Mouse (Mus musculus) embryonic facial prominence, embryonic 11.5 days (tissue): Measurements from ENCODE around the gene Zc3h18. TPM values are rescaled to one million over a fixed set of nuclear protein-coding genes. Genes with fewer than 3 reads are reported as not detected.

Experiments
- ATAC-seq: fragments of 200-750 bp; cut with Nextera tagmentation; replicated peaks from 2 replicates; pipeline ENCODE4 v1.8.0; 2017; ENCODE audit warnings: low read depth; ENCODE audit not compliant: insufficient number of reproducible peaks, low FRiP score, low TSS enrichment
- DNase-seq: peaks from one replicate; pipeline ENCODE4 v3.0.0-alpha.2; 2015; ENCODE audit warnings: low spot score
- H3K27ac ChIP-seq: fragments of 300-500 bp; sonication (generic); replicated peaks from 2 replicates; pipeline ENCODE4 v1.5.1; 2014; ENCODE audit warnings: mild to moderate bottlenecking, low read depth, low read length, control low read depth
- H3K27me3 ChIP-seq: fragments of 300-500 bp; sonication (generic); 2 replicates; pipeline ENCODE4 v1.6.1; 2014; ENCODE audit warnings: mild to moderate bottlenecking, low read length, moderate library complexity, mixed read lengths; ENCODE audit not compliant: control insufficient read depth, insufficient read depth
- H3K36me3 ChIP-seq: fragments of 300-500 bp; sonication (generic); replicated peaks from 2 replicates; pipeline ENCODE4 v1.6.1; 2014; ENCODE audit warnings: low read depth, mild to moderate bottlenecking, low read length, moderate library complexity, mixed read lengths; ENCODE audit not compliant: control insufficient read depth, insufficient read depth
- H3K4me1 ChIP-seq: fragments of 300-500 bp; sonication (generic); 2 replicates; pipeline ENCODE4 v1.6.1; 2014; ENCODE audit warnings: low read length, mixed read lengths; ENCODE audit not compliant: control insufficient read depth, insufficient read depth
- H3K4me2 ChIP-seq: fragments of 300-500 bp; sonication (generic); 2 replicates; pipeline ENCODE4 v1.6.1; 2014; ENCODE audit warnings: low read depth, mild to moderate bottlenecking, control low read depth, low read length, moderate library complexity
- H3K4me3 ChIP-seq: fragments of 300-500 bp; sonication (generic); 2 replicates; pipeline ENCODE4 v1.5.1; 2014; ENCODE audit warnings: low read depth, low read length, control low read depth
- H3K9ac ChIP-seq: fragments of 300-500 bp; sonication (generic); replicated peaks from 2 replicates; pipeline ENCODE4 v1.6.1; 2014; ENCODE audit warnings: mild to moderate bottlenecking, control low read depth, low read length
- H3K9me3 ChIP-seq: fragments of 300-500 bp; sonication (generic); replicated peaks from 2 replicates; pipeline ENCODE4 v1.6.1; 2016; ENCODE audit warnings: mild to moderate bottlenecking, low read length, inconsistent platforms, mixed read lengths; ENCODE audit not compliant: control insufficient read depth
- WGBS: fragments of 180-500 bp; shearing (Covaris S2); extraction: QIAGEN DNeasy Blood & Tissue Kit; methylation state at CpG from one replicate; pipeline ENCODE4 v1.1.7; 2014; 5-methylcytosine and 5-hydroxymethylcytosine counted together
- polyA plus RNA-seq: library from polyadenylated mRNA; unstranded; fragments of >200 nt; fragmentation: Nextera tagmentation; extraction: Ambion mirVana; gene quantifications from 2 replicates; pipeline ENCODE4 v1.2.1, GENCODE M21; 2014

The Zc3h18 gene
- polyA plus RNA-seq, 1 experiment from 2014 or later, result 40.1 TPM

DNA sequence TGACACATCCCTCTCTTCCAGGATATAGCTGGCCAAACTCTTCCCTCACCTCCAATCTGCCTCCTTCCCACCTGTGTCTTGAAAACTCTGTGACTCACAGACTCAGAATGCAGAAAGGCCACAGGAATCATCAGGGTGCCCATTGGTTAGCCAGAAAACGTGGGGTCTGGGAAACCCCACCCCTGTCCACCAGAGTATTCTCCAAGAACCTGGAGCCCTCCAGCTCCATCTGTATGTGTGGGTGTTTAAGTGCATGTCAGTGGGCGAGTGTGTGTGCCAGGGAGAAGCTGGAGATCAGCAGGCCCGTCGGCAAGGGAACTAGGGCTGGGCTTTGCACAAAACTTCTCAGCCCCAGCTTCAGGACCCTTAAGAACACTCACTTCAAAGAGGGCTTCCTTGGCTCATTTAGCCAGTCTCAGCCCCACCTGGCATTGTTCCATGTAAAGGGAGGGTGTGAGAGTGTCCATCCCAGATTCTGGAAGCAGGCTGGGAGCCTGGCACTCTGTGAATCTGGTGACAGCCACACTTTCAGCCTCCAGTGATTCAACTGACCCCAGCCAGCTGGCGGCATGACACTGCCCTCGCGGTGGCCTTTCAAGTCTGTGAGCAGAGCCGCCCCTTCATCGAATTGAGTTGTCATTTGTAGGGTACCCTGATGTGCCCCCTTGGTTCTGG, 43.6 kb downstream of the Zc3h18 start:
- H3K36me3 ChIP-seq, result peaks cover 3% of the 10 kb centered on the region
- no peak overlapping the region for H3K9ac ChIP-seq
- no peak overlapping the region for H3K27ac ChIP-seq
- WGBS, result 70% methylated on average over 9 of the region's 9 CpGs
- H3K27me3 ChIP-seq, result no peaks in the 10 kb centered on the region
- H3K9me3 ChIP-seq, result no peaks in the 10 kb centered on the region
- DNase-seq (no peak), ATAC-seq (no peak)
- no peak overlapping the region for H3K4me3 ChIP-seq
- H3K4me2 ChIP-seq, result no peak overlapping the region
- H3K4me1 ChIP-seq, result no peaks in the 10 kb centered on the region

DNA sequence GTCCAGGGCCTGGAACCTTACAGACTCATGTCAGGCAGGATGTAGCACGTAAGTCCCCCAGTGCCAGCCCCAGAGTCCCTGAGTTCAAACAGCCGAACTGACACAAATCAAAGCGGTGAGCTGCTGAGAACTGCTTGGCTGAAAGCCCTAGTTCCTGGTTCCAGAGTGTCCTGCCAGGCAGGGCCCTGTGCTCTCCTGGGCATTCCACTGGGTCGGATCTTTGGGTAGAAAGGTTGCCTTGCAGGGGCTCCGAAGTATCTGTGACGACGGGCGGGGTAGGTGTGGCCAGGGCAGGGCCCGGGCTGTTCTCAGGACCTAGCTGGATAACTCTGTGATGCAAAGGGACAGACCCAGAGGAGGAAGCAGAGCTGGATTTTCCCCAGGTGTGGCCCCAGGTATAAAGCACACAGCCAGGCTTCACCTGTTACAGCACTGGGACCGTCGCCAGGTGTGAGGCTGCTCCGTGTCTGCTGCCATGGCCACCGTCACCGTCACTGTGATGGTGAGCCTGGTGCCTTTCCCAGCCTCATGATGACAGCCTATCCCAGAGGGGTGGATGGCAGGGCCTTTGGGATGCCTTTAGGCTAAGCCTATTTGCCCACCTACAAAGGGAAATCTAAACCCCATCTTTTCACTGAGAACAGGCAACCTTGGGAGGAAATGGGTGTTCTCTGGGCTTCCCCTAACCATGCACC, 45.1 kb downstream of the Zc3h18 start, which contains the start of gene Il17c:
Gene Il17c (plus strand): TSS at position 645 of the 695 bp plus-strand sequence.
- DNase-seq (no peak), ATAC-seq (no peak)
- no peak within 1 kb of the TSS for H3K4me2 ChIP-seq
- H3K27ac ChIP-seq, result no peak within 1 kb of the TSS
- WGBS, result 84% methylated on average over 14 of the region's 14 CpGs
- no peaks in the 10 kb centered on the region for H3K9me3 ChIP-seq
- H3K36me3 ChIP-seq, result peaks cover 2% of the 10 kb centered on the region
- H3K27me3 ChIP-seq, result no peaks in the 10 kb centered on the region
- H3K4me3 ChIP-seq, result no peak within 1 kb of the TSS
- no peaks in the 10 kb centered on the region for H3K4me1 ChIP-seq
- H3K9ac ChIP-seq, result no peak within 1 kb of the TSS

DNA sequence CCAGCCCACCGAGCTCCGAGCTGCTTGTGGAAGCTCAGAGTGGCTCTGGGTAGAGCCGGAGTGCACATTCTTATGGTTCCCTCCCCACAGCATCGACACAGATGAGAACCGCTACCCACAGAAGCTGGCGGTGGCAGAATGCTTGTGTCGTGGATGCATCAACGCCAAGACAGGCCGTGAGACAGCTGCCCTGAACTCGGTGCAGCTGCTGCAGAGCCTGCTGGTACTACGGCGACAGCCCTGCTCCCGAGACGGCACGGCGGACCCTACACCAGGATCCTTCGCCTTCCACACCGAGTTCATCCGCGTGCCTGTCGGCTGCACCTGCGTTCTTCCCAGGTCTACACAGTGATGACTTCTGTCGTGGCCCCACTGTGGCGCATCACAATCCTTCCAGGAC, 46.8 kb downstream of the Zc3h18 start:
- H3K9me3 ChIP-seq, result no peaks in the 10 kb centered on the region
- 90% methylated on average over 24 of the region's 24 CpGs for WGBS
- H3K27me3 ChIP-seq, result no peaks in the 10 kb centered on the region
- peaks cover 2% of the 10 kb centered on the region; the same call in 1 of the 2 replicates for H3K36me3 ChIP-seq
- no peak overlapping the region for H3K9ac ChIP-seq
- H3K4me1 ChIP-seq, result no peaks in the 10 kb centered on the region
- no peak overlapping the region for H3K27ac ChIP-seq
- no peak overlapping the region for H3K4me3 ChIP-seq
- ATAC-seq, result no peak
- no peak overlapping the region for H3K4me2 ChIP-seq
- DNase-seq, result no peak

DNA sequence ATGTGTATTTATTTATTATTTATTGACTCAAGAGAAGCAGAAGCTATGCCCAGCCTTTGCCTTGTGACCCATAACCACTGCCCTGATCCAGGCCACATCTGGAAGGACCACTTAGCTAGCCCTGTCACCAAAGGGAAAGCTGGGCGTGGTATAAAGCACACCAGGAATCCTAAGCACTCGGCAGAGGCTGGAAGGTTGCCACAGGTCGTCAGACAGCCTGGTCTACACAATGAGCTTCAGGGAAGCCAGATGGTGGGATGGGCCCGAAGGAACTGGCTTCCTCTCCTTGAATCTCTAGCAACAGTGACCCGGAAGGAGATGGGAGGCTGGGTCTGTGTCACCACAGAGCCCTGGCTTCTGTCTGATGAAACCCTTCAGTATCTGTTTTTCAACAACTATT, 47.2 kb downstream of the Zc3h18 start:
- H3K9me3 ChIP-seq, result no peaks in the 10 kb centered on the region
- ATAC-seq (no peak), DNase-seq (no peak)
- H3K4me2 ChIP-seq, result no peak overlapping the region
- H3K36me3 ChIP-seq, result peaks cover 2% of the 10 kb centered on the region; the same call in 1 of the 2 replicates
- no peak overlapping the region for H3K9ac ChIP-seq
- no peaks in the 10 kb centered on the region for H3K4me1 ChIP-seq
- H3K27me3 ChIP-seq, result no peaks in the 10 kb centered on the region
- H3K4me3 ChIP-seq, result no peak overlapping the region
- WGBS, result 52% methylated on average over 5 of the region's 5 CpGs
- no peak overlapping the region for H3K27ac ChIP-seq

DNA sequence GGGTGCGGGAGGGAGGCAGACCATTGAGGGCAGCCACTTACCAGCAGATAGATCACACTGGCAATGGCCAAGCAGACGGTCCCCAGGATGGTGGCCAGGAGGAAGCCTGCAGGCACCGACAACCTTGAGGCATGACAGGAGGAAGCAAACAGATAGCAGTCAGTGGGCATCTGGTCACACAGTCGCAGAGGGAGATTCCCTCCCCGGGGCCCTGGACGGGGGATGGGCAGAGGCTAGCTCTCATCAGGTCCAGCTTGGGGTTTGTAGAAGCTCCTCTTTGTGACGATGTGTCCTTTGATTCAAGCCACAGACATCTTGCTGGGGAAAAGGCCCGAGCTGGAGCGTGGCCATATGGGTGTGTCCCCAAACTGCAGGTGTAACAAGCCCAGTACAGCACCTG, 49.7 kb downstream of the Zc3h18 start:
- WGBS, result 74% methylated on average over 9 of the region's 9 CpGs
- Histone ChIP-seq H3K36me3 (no peaks in the 10 kb centered on the region; the same call in 1 of the 2 replicates), H3K4me3 (no peak overlapping the region), H3K4me1 (no peaks in the 10 kb centered on the region), H3K4me2 (no peak overlapping the region), H3K9me3 (no peaks in the 10 kb centered on the region), H3K27me3 (no peaks in the 10 kb centered on the region), H3K27ac (no peak overlapping the region), H3K9ac (no peak overlapping the region)
- no peak; the same call in 1 of the 2 replicates for ATAC-seq
- no peak for DNase-seq

- Histone ChIP-seq H3K27ac (no peak overlapping the region), H3K27me3 (no peaks in the 10 kb centered on the region), H3K4me2 (no peak overlapping the region), H3K9ac (no peak overlapping the region), H3K4me3 (no peak overlapping the region), H3K4me1 (no peaks in the 10 kb centered on the region; the same call in 1 of the 2 replicates), H3K9me3 (no peaks in the 10 kb centered on the region), H3K36me3 (no peaks in the 10 kb centered on the region; the same call in 1 of the 2 replicates)
- WGBS, result 92% methylated on average over 7 of the region's 7 CpGs
- DNase-seq (no peak), ATAC-seq (no peak)
These were observed 51.2 kb downstream of the Zc3h18 start for GRCm38 (mm10) chr8:122427607-122428006.

- WGBS, result 88% methylated on average over 9 of the region's 9 CpGs
- H3K4me1 ChIP-seq, result no peaks in the 10 kb centered on the region; the same call in 1 of the 2 replicates
- H3K36me3 ChIP-seq, result no peaks in the 10 kb centered on the region
- H3K4me3 ChIP-seq, result no peak overlapping the region
- DNase-seq (no peak), ATAC-seq (no peak)
- H3K27ac ChIP-seq, result no peak overlapping the region
- no peaks in the 10 kb centered on the region for H3K27me3 ChIP-seq
- H3K9me3 ChIP-seq, result no peaks in the 10 kb centered on the region
- no peak overlapping the region for H3K9ac ChIP-seq
- no peak overlapping the region for H3K4me2 ChIP-seq
These were observed 51.8 kb downstream of the Zc3h18 start for GRCm38 (mm10) chr8:122428163-122428562.

GRCm38 (mm10) chr8:122430058-122430636, 53.7 kb downstream of the Zc3h18 start:
- Histone ChIP-seq H3K4me2 (no peak overlapping the region), H3K4me3 (no peak overlapping the region), H3K27ac (no peak overlapping the region), H3K27me3 (no peaks in the 10 kb centered on the region), H3K9ac (no peak overlapping the region), H3K9me3 (no peaks in the 10 kb centered on the region), H3K4me1 (no peaks in the 10 kb centered on the region; the same call in 1 of the 2 replicates), H3K36me3 (no peaks in the 10 kb centered on the region; the same call in 1 of the 2 replicates)
- ATAC-seq, result no peak
- 84% methylated on average over 10 of the region's 10 CpGs for WGBS
- DNase-seq, result no peak
